Mouse (Mus musculus) midbrain, embryonic 11.5 days (tissue): ENCODE results near the gene C330021F23Rik. TPM values are rescaled to one million over a fixed set of nuclear protein-coding genes. Genes with fewer than 3 reads are reported as not detected.

Source experiments
- ATAC-seq: fragments of 200-750 bp; cut with Nextera tagmentation; 2 replicates; pipeline ENCODE4 v1.8.0; 2017; ENCODE audit warnings: moderate TSS enrichment, moderate library complexity; ENCODE audit not compliant: low FRiP score
- DNase-seq: peaks from one replicate; pipeline ENCODE4 v3.0.0; 2015; ENCODE audit warnings: low spot score; ENCODE audit errors: missing footprints
- H3K27ac ChIP-seq: fragments of 300-500 bp; sonication (generic); 2 replicates; pipeline ENCODE4 v1.5.1; 2014; ENCODE audit warnings: low read depth, low read length
- H3K27me3 ChIP-seq: fragments of 300-500 bp; sonication (generic); 2 replicates; pipeline ENCODE4 v1.6.1; 2014; ENCODE audit warnings: mild to moderate bottlenecking, low read length, moderate library complexity, mixed read lengths; ENCODE audit not compliant: control insufficient read depth, insufficient read depth
- H3K36me3 ChIP-seq: fragments of 300-500 bp; sonication (generic); 2 replicates; pipeline ENCODE4 v1.6.1; 2014; ENCODE audit warnings: mild to moderate bottlenecking, low read length, moderate library complexity, mixed read lengths; ENCODE audit not compliant: control insufficient read depth, insufficient read depth
- H3K4me1 ChIP-seq: fragments of 300-500 bp; sonication (generic); 2 replicates; pipeline ENCODE4 v1.6.1; 2014; ENCODE audit warnings: low read length; ENCODE audit not compliant: control insufficient read depth, insufficient read depth
- H3K4me2 ChIP-seq: fragments of 300-500 bp; sonication (generic); 2 replicates; pipeline ENCODE4 v1.6.1; 2014; ENCODE audit warnings: mild to moderate bottlenecking, moderate library complexity
- H3K4me3 ChIP-seq: fragments of 300-500 bp; sonication (generic); 2 replicates; pipeline ENCODE4 v1.5.1; 2014; ENCODE audit warnings: low read depth, low read length
- H3K9ac ChIP-seq: fragments of 300-500 bp; sonication (generic); 2 replicates; pipeline ENCODE4 v1.6.1; 2014; ENCODE audit warnings: low read length
- H3K9me3 ChIP-seq: fragments of 300-500 bp; sonication (generic); 2 replicates; pipeline ENCODE4 v1.6.1; 2016; ENCODE audit warnings: low read length; ENCODE audit not compliant: control insufficient read depth
- WGBS: fragments of 180-500 bp; shearing (Covaris S2); extraction: QIAGEN DNeasy Blood & Tissue Kit; methylation state at CpG from one replicate; pipeline ENCODE4 v1.1.7; 2014; 5-methylcytosine and 5-hydroxymethylcytosine counted together
- polyA plus RNA-seq: library from polyadenylated mRNA; unstranded; fragments of >200 nt; fragmentation: Nextera tagmentation; extraction: Ambion mirVana; gene quantifications from 2 replicates; pipeline ENCODE4 v1.2.1, GENCODE M21; 2014

Gene C330021F23Rik
- polyA plus RNA-seq, 1 experiment from 2014 or later = 6.3 TPM

DNA sequence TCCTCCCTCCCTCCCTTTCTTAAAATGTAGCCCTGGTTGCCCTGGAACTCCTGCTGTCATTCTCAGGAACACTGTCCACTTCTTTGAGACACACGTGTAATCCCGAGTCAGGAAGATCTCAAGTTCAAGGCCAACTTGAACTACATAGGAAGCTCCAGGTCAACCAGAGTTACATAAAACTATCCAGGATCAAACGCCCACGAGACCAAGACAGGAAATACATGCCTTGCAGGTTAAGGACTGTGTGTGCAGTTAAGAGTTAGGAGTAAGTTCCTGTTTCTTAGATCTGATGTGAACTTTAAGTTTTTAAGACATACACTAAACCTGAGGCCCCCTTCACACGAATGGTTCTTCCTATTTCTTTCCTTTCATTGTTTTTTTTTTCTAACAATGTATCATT, 59.2 kb downstream of the C330021F23Rik start:
- DNase-seq = no peak
- Histone ChIP-seq H3K4me2 (no peak overlapping the region), H3K4me1 (peaks cover 10% of the 10 kb centered on the region), H3K27me3 (0 out of 2 replicates have a peak, but pooled peaks cover 2% of the 10 kb centered on the region), H3K4me3 (no peak overlapping the region), H3K9me3 (no peaks in the 10 kb centered on the region), H3K9ac (no peak overlapping the region), H3K36me3 (no peaks in the 10 kb centered on the region), H3K27ac (no peak overlapping the region)
- no peak for ATAC-seq
- WGBS = 62% methylated on average over 5 of the region's 5 CpGs

DNA sequence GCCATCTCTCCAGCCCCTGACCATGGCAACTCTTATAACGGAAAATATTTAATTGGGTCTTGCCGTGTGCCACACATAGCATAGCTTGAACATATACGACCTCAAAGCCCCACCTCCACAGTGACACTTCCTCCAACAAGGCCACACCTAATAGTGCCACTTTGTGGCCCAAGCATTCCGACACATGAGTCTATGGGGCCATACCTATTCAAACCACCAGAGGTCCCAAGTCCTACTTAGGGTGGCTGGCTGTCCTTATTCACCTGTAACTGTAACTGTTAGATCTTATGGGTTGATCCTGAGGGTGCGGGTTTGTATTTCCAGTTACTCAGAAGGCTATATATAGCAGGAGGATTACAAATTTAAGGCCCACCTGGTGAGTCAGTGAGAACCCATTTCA, 60.2 kb downstream of the C330021F23Rik start:
- no peak for DNase-seq
- Histone ChIP-seq H3K27me3 (0 out of 2 replicates have a peak, but pooled peaks cover 2% of the 10 kb centered on the region), H3K4me2 (no peak overlapping the region), H3K9ac (no peak overlapping the region), H3K4me1 (peaks cover 6% of the 10 kb centered on the region; the same call in 1 of the 2 replicates), H3K4me3 (no peak overlapping the region), H3K36me3 (no peaks in the 10 kb centered on the region), H3K27ac (no peak overlapping the region), H3K9me3 (no peaks in the 10 kb centered on the region)
- no peak for ATAC-seq
- WGBS = 24% methylated on average over 5 of the region's 5 CpGs

- 0 out of 2 replicates have a peak, but pooled peaks cover 2% of the 10 kb centered on the region for H3K27me3 ChIP-seq
- peak within 1 kb of the TSS; percentile 50 for H3K4me3 ChIP-seq
- no peak within 1 kb of the TSS for H3K27ac ChIP-seq
- WGBS = 7% methylated on average over 47 of the region's 47 CpGs
- DNase-seq (peak; percentile 90), ATAC-seq (peak; percentile 85)
- H3K36me3 ChIP-seq = no peaks in the 10 kb centered on the region
- peak within 1 kb of the TSS; percentile 62 for H3K4me2 ChIP-seq
- H3K9me3 ChIP-seq = no peaks in the 10 kb centered on the region
- H3K4me1 ChIP-seq = peaks cover 6% of the 10 kb centered on the region; the same call in 1 of the 2 replicates
- peak within 1 kb of the TSS; percentile 59 for H3K9ac ChIP-seq
Measured at GRCm38 (mm10) chr8:3630647-3631477, 63.1 kb downstream of the C330021F23Rik start, which contains the start of gene Stxbp2. Gene Stxbp2, plus strand, starts transcription at chr8:3630955.

DNA sequence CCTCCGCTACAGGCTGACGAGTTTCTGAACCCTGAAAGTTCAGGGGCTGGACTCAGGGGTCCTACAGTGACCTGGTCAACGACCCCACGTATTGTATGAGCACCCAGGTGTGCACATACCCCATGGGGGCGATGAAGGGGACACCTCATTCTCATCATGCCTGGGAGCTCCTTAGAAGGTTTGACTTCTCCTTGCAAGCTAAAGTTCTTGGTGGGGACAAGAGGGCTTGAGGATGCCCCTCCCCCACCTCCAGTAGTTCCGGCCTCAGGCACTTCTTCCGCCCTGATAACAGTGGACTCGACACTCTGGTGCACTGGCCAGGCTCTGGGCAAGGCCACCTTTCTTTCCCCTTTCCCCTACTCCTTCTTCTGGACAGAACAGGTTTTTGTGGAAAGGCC, 63.7 kb downstream of the C330021F23Rik start:
- no peaks in the 10 kb centered on the region for H3K36me3 ChIP-seq
- ATAC-seq (peak; percentile 15), DNase-seq (no peak)
- peak overlapping the region; percentile 62 for H3K4me2 ChIP-seq
- peaks cover 6% of the 10 kb centered on the region; the same call in 1 of the 2 replicates for H3K4me1 ChIP-seq
- no peak overlapping the region for H3K27ac ChIP-seq
- peak overlapping the region; percentile 50 for H3K4me3 ChIP-seq
- no peaks in the 10 kb centered on the region for H3K9me3 ChIP-seq
- 27% methylated on average over 8 of the region's 8 CpGs for WGBS
- 0 out of 2 replicates have a peak, but pooled peaks cover 2% of the 10 kb centered on the region for H3K27me3 ChIP-seq
- peak overlapping the region; percentile 59; the same call in 1 of the 2 replicates for H3K9ac ChIP-seq

Other genes with a start within 250 kb of the C330021F23Rik start
- not detected in 2 replicates for gene A430078G23Rik, start 214.6 kb upstream of the C330021F23Rik start, polyA plus RNA-seq
- gene Arhgef18, start 175.0 kb upstream of the C330021F23Rik start, polyA plus RNA-seq = 9.7 and 10.1 TPM in 2 replicates
- 1.8 and 2.8 TPM in 2 replicates for gene Pex11g, start 100.3 kb upstream of the C330021F23Rik start, polyA plus RNA-seq
- gene Tex45, start 97.1 kb upstream of the C330021F23Rik start, polyA plus RNA-seq = 0.23 TPM in 1 of 2 replicates, not detected in the other
- gene Zfp358, start 74.9 kb upstream of the C330021F23Rik start, polyA plus RNA-seq = 30.2 and 31.3 TPM in 2 replicates
- 44.6 and 47.5 TPM in 2 replicates for gene Mcoln1, start 67.5 kb upstream of the C330021F23Rik start, polyA plus RNA-seq
- gene Pnpla6, start 52.6 kb upstream of the C330021F23Rik start, polyA plus RNA-seq = 15.6 and 15.8 TPM in 2 replicates
- gene Camsap3, start 19.3 kb downstream of the C330021F23Rik start, polyA plus RNA-seq = 11.3 and 11.9 TPM in 2 replicates
- 58.6 and 63.8 TPM in 2 replicates for gene Xab2, start 53.3 kb downstream of the C330021F23Rik start, polyA plus RNA-seq
- gene Pet100, start 53.6 kb downstream of the C330021F23Rik start, polyA plus RNA-seq = 96.9 and 113 TPM in 2 replicates
- gene Pcp2, start 57.6 kb downstream of the C330021F23Rik start, polyA plus RNA-seq = 0.23 TPM in 1 of 2 replicates, not detected in the other
- gene Stxbp2, start 63.0 kb downstream of the C330021F23Rik start, polyA plus RNA-seq = 16.7 and 18.1 TPM in 2 replicates
- 0.15 TPM in 1 of 2 replicates, not detected in the other for gene Retn, start 87.8 kb downstream of the C330021F23Rik start, polyA plus RNA-seq
- 0.20 and 0.28 TPM in 2 replicates for gene Mcemp1, start 97.8 kb downstream of the C330021F23Rik start, polyA plus RNA-seq
- gene Fcor, start 104.4 kb downstream of the C330021F23Rik start, polyA plus RNA-seq = 5.4 and 6.8 TPM in 2 replicates
- gene Trappc5, start 108.3 kb downstream of the C330021F23Rik start, polyA plus RNA-seq = 41.0 and 43.3 TPM in 2 replicates
- gene Fcer2a, start 126.2 kb downstream of the C330021F23Rik start, polyA plus RNA-seq = 0.11 and 0.27 TPM in 2 replicates
- not detected in 2 replicates for gene Clec4g, start 152.7 kb downstream of the C330021F23Rik start, polyA plus RNA-seq
- not detected in 2 replicates for gene Cd209a, start 181.0 kb downstream of the C330021F23Rik start, polyA plus RNA-seq